Mouse (Mus musculus): ENCODE data around the gene Psmc3. TPM values are rescaled to one million over a fixed set of nuclear protein-coding genes. Genes with fewer than 3 reads are reported as not detected.
"Not testable (repeated sequence)": the region's sequence is repeated elsewhere in the genome, so short reads cannot be mapped to it uniquely, and the experiment has no call there.

Psmc3 gene
- polyA plus RNA-seq, 1 experiment, result 127 TPM

DNA sequence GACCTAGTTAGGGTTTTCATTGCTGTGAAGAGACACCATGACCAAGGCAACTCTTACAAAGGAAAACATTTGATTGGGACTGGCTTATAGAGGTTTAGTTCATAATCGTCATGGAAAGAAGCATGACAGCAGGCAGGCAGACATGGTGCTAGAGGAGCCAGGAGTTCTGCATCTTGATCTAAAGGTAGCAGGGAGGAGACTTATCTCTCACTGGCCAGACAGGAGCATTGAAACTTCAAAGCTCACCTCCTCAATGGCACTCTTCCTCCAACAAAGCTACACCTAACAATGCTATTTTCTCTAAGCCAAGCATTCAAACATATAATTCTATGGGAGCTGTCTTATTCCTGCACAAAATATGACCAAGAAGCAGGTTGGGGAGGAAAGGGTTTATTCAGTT lies 27.3 kb upstream of the Psmc3 start:
- TF ChIP-seq GATA1 (IDR thresholded peaks at IDR 0.05; ENCODE audit: borderline replicate concordance, low read length), result no peak
- TF ChIP-seq FLI1 (IDR thresholded peaks at IDR 0.05; ENCODE audit: low read length), result no peak
- H3K27me3 ChIP-seq (replicated peaks), result no peaks in the 10 kb centered on the region
- H3K36me3 ChIP-seq (replicated peaks; ENCODE audit: low read length), result peaks cover 29% of the 10 kb centered on the region
- H3K4me3 ChIP-seq (replicated peaks), result no peak overlapping the region
- no peaks in the 10 kb centered on the region for H3K9me3 ChIP-seq
- peaks cover 52% of the 10 kb centered on the region for H3K4me1 ChIP-seq

DNA sequence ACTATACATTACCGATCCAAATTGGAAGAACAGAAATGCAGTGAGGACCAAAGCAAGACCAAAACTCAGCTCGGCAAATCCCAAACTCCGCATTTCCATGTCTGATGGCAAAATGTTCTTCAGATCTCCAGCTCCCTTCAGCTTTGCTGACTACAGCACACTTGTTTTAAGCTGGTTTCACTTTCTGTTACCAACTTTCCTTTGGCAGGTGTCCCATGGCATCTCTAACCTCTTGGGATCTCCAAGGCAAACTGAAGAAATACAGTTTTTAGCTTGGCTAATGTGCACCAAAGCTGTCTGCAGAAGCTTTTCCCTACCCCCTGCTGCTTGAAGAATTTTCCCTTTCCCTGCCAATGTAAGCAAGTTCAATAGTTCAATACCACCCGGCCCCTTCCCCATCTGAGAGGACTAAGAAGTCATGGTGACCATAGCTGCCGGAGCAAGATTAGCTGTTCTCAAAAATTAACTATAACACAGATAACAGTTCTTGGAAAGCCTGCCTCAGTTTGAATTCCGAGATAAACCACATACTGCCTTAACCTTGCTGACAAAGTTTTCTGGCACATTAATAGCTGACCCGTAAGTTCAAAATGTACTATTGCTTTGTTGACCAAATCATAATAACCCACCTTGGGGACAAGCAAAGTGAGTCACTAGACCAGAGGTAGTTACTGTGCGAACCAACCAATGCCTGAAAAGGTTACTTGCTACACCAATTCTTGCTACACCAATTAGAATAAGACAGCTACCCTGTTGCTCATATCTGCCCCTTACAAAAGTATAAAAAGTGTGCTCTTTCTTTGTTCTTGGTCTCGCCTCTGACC lies 26.2 kb upstream of the Psmc3 start:
- Histone ChIP-seq H3K4me1 (peaks cover 57% of the 10 kb centered on the region), H3K27me3 (replicated peaks) (no peaks in the 10 kb centered on the region), H3K9me3 (no peaks in the 10 kb centered on the region), H3K36me3 (replicated peaks; ENCODE audit: low read length) (peaks cover 26% of the 10 kb centered on the region), H3K4me3 (replicated peaks) (peak overlapping the region; percentile 72)
- TF ChIP-seq GATA1 (IDR thresholded peaks at IDR 0.05; ENCODE audit: borderline replicate concordance, low read length), result no peak
- no peak for TF ChIP-seq FLI1 (IDR thresholded peaks at IDR 0.05; ENCODE audit: low read length)

DNA sequence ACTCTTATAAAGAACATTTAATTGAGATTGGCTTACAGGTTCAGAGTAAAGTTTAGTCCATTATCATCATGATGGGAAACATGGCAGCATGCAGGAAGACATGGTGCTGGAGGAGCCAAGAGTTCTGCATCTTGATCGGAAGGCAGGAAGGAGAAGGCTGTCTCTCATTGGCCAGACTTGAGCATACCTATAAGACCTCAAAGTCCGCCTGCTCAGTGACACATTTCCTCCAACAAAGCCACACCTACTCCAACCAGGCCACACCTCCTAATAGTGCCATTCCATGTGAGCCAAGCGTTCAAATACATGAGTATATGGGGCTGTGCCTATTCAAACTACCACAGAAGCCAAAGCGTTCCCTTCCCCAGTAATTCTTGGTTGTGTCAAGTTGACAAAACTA lies 22.6 kb upstream of the Psmc3 start:
- Histone ChIP-seq H3K36me3 (replicated peaks; ENCODE audit: low read length) (no peaks in the 10 kb centered on the region), H3K9me3 (no peaks in the 10 kb centered on the region), H3K27me3 (replicated peaks) (peaks cover 8% of the 10 kb centered on the region), H3K4me3 (replicated peaks) (no peak overlapping the region), H3K4me1 (peaks cover 63% of the 10 kb centered on the region)
- TF ChIP-seq FLI1 (IDR thresholded peaks at IDR 0.05; ENCODE audit: low read length), result no peak

DNA sequence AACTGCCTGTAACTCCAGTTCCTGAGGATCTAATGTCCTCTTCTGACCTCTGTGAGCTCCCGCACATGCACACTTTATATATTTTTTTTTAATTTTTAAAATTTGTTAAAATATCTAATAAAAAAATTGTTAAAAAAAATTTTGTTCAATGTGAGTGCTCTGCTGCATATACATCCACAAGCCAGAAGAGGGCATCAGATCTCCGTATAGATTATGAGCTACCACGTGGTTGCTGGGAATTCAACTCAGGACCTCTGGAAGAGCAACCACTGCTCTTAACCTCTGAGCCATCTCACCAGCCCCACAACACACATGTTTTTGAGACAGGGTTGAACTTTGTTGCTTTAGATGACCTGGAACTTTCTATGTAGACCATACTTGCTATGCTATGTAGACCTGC lies 20.8 kb upstream of the Psmc3 start:
- TF ChIP-seq GATA1 (IDR thresholded peaks at IDR 0.05; ENCODE audit: borderline replicate concordance, low read length) (no peak), FLI1 (IDR thresholded peaks at IDR 0.05; ENCODE audit: low read length) (no peak)
- H3K4me1 ChIP-seq, result peaks cover 46% of the 10 kb centered on the region
- no peaks in the 10 kb centered on the region for H3K9me3 ChIP-seq
- H3K4me3 ChIP-seq (replicated peaks), result no peak overlapping the region
- H3K36me3 ChIP-seq (replicated peaks; ENCODE audit: low read length), result no peaks in the 10 kb centered on the region
- H3K27me3 ChIP-seq (replicated peaks), result peaks cover 12% of the 10 kb centered on the region

DNA sequence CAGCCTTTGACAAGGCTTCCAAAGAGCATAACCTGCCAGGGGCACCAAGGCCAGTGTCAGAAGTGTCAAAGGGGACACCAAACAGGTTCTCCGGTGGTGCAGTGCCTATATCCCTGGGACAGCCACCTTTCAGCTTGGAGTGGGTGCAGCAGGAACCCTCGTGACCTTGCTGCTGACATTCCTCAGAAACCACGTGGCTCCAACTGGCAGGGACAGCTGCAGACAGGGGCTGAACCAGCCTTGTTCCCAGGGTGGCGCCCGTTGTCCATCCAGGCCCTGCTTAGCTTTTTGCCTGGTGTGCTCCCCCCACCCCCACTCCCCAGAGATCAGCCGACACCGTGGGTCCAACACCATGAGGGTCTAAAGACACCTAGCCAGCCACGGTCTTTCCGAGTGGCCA lies 18.4 kb upstream of the Psmc3 start, which contains the start of gene Rapsn:
Rapsn (plus strand) TSS at position 236 of the 400 bp plus-strand sequence.
- peaks cover 37% of the 10 kb centered on the region for H3K4me1 ChIP-seq
- H3K36me3 ChIP-seq (replicated peaks; ENCODE audit: low read length), result no peaks in the 10 kb centered on the region
- H3K27me3 ChIP-seq (replicated peaks), result peaks cover 12% of the 10 kb centered on the region
- TF ChIP-seq FLI1 (IDR thresholded peaks at IDR 0.05; ENCODE audit: low read length), result no peak
- no peak for TF ChIP-seq GATA1 (IDR thresholded peaks at IDR 0.05; ENCODE audit: borderline replicate concordance, low read length)
- no peak within 1 kb of the TSS for H3K4me3 ChIP-seq (replicated peaks)
- H3K9me3 ChIP-seq, result peaks cover 4% of the 10 kb centered on the region; the same call in 1 of the 2 replicates

DNA sequence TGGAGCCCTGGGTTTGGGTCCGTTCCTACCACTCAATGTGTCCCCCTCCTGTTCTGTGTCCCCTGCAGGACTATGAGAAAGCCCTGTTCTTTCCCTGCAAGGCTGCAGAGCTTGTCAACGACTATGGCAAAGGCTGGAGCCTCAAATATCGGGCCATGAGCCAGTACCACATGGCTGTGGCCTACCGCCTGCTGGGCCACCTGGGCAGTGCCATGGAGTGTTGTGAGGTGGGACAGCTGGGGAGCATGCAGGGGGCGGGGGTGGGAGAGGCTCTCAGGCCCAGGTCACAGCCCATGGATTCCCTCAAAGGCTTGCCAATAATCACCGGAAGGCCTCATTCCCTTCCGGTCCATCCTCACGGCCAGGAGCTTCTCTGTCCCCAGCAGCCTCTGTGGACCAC lies 12.0 kb upstream of the Psmc3 start:
- no peak for TF ChIP-seq GATA1 (IDR thresholded peaks at IDR 0.05; ENCODE audit: borderline replicate concordance, low read length)
- no peak for TF ChIP-seq FLI1 (IDR thresholded peaks at IDR 0.05; ENCODE audit: low read length)
- H3K4me3 ChIP-seq (replicated peaks), result no peak overlapping the region
- H3K9me3 ChIP-seq, result peaks cover 4% of the 10 kb centered on the region; the same call in 1 of the 2 replicates
- peaks cover 62% of the 10 kb centered on the region for H3K4me1 ChIP-seq
- no peaks in the 10 kb centered on the region for H3K27me3 ChIP-seq (replicated peaks)
- peaks cover 4% of the 10 kb centered on the region for H3K36me3 ChIP-seq (replicated peaks; ENCODE audit: low read length)

DNA sequence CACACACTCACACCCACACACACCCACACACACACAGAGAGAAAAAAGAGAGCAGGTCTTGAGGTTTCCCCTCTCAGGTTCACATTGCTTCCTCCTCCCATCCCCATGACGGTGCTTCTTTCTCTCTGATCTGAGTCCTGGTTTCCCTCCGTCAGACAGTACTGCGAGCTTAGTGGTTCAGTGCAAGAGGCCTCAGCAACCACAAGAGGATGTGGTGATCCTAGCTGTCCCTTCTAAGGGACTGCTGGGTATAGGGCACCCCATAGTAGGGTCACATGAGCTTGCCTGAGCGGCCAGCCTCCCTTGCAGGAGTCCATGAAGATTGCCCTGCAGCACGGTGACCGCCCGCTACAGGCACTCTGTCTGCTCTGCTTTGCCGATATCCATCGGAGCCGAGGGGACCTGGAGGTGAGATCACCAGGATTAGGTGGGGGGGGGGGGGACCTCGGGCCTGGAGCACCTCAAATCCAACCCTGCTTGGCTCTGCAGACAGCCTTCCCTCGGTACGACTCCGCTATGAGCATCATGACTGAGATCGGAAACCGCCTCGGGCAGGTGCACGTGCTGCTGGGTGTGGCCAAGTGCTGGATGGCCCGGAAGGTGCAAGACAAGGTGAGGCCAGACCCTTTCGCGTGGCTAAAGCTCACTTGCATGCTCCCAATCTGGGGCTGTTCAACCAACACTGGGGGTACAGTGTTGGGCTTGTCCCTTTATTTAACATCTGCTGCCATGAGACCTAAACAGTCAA lies 11.0 kb upstream of the Psmc3 start:
- H3K4me1 ChIP-seq, result peaks cover 69% of the 10 kb centered on the region
- no peaks in the 10 kb centered on the region for H3K27me3 ChIP-seq (replicated peaks)
- no peak for TF ChIP-seq GATA1 (IDR thresholded peaks at IDR 0.05; ENCODE audit: borderline replicate concordance, low read length)
- TF ChIP-seq FLI1 (IDR thresholded peaks at IDR 0.05; ENCODE audit: low read length), result no peak
- peaks cover 4% of the 10 kb centered on the region; the same call in 1 of the 2 replicates for H3K9me3 ChIP-seq
- H3K4me3 ChIP-seq (replicated peaks), result peak overlapping the region; percentile 88
- peaks cover 4% of the 10 kb centered on the region for H3K36me3 ChIP-seq (replicated peaks; ENCODE audit: low read length)

DNA sequence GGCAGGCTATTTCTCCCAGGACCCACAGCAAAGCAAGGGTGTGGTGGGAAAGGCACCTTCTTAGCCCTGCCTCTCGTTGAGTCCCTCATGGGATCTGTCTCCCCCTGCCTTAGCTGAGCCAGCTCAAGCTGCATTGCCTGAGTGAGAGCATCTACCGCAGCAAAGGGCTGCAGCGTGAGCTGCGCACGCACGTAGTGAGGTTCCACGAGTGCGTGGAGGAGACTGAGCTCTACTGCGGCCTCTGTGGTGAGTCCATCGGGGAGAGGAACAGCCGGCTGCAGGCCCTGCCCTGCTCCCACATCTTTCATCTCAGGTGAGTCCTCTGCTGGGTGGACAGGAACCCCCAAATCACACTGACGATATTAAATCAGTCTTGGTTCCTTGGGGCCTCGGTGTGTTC lies 9.1 kb upstream of the Psmc3 start:
- Histone ChIP-seq H3K4me1 (peaks cover 74% of the 10 kb centered on the region), H3K36me3 (replicated peaks; ENCODE audit: low read length) (peaks cover 4% of the 10 kb centered on the region), H3K4me3 (replicated peaks) (peak overlapping the region; percentile 7), H3K9me3 (peaks cover 4% of the 10 kb centered on the region; the same call in 1 of the 2 replicates), H3K27me3 (replicated peaks) (no peaks in the 10 kb centered on the region)
- TF ChIP-seq GATA1 (IDR thresholded peaks at IDR 0.05; ENCODE audit: borderline replicate concordance, low read length) (no peak), FLI1 (IDR thresholded peaks at IDR 0.05; ENCODE audit: low read length) (no peak)

DNA sequence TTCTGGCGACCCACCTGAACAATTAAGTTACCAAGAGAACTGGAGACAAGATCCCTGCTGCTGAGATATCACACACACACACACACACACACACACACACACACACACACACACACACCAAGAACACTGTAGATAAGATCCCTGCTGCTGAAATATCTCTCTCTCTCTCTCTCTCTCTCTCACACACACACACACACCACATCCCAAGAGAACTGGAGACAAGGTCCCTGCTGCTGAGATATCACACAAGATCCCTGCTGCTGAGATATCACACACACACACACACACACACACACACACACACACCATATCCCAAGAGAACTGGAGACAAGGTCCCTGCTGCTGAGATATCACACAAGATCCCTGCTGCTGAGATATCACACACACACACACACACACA lies 8.0 kb upstream of the Psmc3 start:
- Histone ChIP-seq H3K4me1 (peaks cover 74% of the 10 kb centered on the region), H3K36me3 (replicated peaks; ENCODE audit: low read length) (peaks cover 10% of the 10 kb centered on the region)
- H3K27me3 ChIP-seq (replicated peaks); H3K4me3 ChIP-seq (replicated peaks); H3K9me3 ChIP-seq: not testable (repeated sequence)

DNA sequence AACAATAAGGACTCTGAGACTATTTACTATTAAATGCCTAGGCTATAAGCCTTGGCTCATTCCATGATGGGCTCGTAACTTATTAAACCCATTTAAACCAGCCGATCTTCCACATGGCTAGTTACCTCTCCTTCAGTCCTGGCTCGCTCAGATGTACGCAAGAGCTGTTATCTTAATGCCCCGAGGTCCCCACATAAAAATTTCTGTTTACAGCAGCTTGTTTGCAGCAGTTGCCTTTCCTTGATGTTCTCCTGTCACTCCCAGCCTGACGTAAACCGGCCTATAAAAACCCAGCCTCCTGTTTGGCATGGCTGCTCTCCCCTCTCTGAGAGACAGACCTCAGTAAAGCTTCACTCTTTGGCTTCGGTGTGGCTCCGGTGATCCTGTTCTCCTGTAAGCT lies 6.5 kb upstream of the Psmc3 start:
- peaks cover 71% of the 10 kb centered on the region for H3K4me1 ChIP-seq
- H3K27me3 ChIP-seq (replicated peaks), result no peaks in the 10 kb centered on the region
- H3K9me3 ChIP-seq, result no peaks in the 10 kb centered on the region
- no peak for TF ChIP-seq FLI1 (IDR thresholded peaks at IDR 0.05; ENCODE audit: low read length)
- TF ChIP-seq GATA1 (IDR thresholded peaks at IDR 0.05; ENCODE audit: borderline replicate concordance, low read length), result no peak
- peaks cover 13% of the 10 kb centered on the region for H3K36me3 ChIP-seq (replicated peaks; ENCODE audit: low read length)
- no peak overlapping the region for H3K4me3 ChIP-seq (replicated peaks)

Measured in megakaryocyte, embryonic 14.5 days (primary cell).